Mouse (Mus musculus) regulatory T cell (primary cell): ENCODE results near the gene Necab3.

ENCODE experiments used
- in situ Hi-C: fragments of 300-600 bp; cut with MboI, MseI; formaldehyde crosslinking; loops from one replicate; pipeline ENCODE4 v1.15.1; 2025; ENCODE audit warnings: high pct_unique_total_duplicates

The Necab3 gene

DNA sequence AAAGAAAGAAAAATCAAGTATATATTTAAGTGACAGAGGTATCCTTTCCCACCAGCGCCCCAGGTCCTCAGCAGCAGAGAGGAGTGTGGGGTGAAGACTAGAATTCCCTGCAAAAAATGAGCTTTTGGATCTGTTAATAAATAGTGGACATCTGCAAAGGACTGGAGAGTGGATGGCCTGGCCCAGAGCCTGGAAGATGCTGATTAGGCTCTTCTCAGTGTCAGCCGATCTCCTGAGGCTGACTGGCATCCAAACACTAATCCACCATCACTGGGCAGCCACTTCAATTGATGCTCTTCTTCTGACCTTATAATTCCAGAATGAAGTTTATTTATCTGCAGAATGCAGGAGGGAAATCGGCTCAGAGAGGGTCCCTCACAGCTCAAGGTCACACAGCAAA is 14.3 kb upstream of the Necab3 start:
- in situ Hi-C loops, result no loop called here

DNA sequence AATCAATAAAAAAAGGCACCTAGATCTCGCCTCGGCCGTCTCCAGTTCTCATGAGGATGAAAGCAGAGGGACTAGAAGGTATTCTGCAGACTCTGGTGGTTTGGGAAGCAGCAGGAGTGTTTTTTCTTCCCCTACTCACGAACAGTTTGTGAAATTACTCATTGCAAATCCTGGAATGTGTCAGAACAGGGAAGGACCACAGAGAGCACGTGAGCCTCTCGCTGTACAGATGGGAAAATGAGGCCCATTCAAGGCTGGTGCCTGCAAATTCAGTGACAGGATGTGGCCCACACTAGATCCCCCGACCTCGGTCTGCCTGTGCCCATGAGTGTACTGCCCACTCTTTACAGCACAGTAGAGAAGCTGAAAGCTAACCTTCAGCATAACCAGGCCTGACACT is 13.3 kb upstream of the Necab3 start:
- in situ Hi-C loops, result no loop called here

- in situ Hi-C loops, result no loop called here
Measured at GRCm38 (mm10) chr2:154571266-154571665, 12.6 kb upstream of the Necab3 start.

DNA sequence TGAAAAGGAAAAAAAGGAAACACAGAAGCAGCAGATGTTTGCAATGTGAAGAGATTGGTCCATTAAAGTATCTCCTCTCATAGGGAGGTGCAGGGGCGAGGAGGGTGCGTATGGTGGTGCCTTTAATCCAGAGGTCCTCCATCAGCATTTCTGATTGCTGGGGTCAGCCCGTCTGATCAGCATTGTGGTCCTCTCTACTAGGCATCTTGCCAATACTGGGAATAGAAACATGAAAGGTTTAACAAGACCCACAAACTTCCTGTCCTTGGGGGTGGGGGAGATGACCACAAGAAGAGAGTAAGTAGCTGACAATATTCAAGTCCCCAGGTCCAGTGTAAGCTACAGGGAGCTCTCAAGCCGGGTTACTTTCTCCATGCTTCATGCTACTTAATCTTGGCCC is 12.0 kb upstream of the Necab3 start:
- in situ Hi-C loops, result no loop called here

DNA sequence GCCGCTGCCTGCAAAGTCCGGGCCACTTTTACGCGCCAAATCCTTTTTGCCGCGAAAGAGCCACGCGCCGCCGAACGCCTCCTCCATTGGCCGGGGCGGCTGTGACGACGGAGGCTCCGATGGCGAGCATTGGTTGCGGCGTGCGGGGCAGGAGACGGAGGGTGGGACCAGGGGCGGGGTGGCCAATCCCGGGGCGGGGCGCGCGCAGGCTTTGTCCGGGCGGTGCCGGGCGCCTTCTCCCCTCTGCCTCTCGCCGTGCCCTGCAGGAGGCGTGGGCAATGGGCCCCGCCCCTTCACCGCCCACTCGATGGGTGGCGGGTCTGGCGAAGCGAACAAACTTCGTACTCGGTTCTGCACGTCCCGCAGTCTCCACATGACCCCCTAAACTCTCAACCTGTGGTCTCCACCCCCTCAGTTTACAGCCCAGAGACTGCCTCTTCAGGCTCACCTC is 11.2 kb upstream of the Necab3 start, which contains the start of gene E2f1:
Gene E2f1 (minus strand): TSS at position 57 of the 451 bp plus-strand sequence.
- in situ Hi-C loops, result no loop called here

DNA sequence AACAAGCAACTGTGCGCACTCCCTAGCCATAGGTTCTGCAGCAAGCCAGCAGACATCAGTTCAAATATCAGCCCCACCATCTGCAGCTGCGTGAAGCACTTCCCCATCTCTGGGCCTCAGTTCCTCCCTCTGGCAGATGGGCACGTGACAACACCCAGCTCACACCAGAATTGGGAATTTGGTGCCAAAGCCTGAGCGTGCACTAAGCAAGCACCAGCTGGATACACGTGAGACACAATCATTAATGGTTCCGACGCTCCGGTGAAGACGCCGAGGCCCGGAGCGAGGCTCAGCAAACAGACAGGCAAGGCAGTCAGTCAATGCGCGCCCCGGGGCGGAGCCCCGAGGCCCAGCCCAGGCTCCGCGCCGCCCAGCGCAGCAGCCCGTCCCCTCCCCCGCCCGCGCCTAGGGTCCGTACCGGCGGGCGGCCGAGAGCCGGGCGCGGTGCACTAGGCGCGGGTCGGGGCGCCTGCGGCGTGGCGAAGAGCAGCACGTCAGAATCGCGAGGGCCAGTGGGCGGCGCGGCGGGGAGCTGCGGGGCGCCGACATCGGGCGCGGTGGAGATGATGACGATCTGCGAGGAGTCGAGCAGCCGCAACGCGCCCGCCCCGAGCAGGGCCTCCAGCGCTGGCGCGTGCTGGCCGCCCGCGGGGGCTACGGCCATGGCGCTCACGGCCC is 10.5 kb upstream of the Necab3 start:
- in situ Hi-C loops, result no loop called here

- in situ Hi-C loops, result no loop called here
Measured at GRCm38 (mm10) chr2:154568329-154569070, 9.8 kb upstream of the Necab3 start.

- in situ Hi-C loops, result no loop called here
Measured at GRCm38 (mm10) chr2:154567766-154568165, 9.1 kb upstream of the Necab3 start.

DNA sequence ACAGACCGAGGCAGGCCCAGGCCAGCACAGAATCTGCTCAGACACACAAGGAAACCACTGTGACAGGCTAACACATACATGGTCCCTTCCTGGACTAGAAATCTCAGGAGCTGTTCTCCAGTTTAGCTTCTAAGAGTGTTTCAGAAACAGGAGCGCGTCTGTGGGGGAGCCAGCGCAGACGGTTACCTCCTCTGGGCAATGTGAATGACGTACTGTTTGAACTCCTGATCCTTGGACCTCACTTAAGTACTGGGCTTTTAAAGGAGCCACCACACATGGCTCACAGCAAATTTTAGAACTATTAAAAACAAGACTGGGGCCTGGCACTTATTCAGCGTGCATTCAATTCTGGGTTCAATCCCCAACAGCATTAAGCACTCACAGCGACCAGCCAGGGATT is 8.0 kb upstream of the Necab3 start:
- in situ Hi-C loops, result no loop called here

GRCm38 (mm10) chr2:154565562-154565961 is 6.9 kb upstream of the Necab3 start:
- in situ Hi-C loops, result no loop called here

- in situ Hi-C loops, result no loop called here
Measured at GRCm38 (mm10) chr2:154563612-154564170, 5.0 kb upstream of the Necab3 start.

- in situ Hi-C loops, result no loop called here
Measured at GRCm38 (mm10) chr2:154557184-154557832, 1.4 kb downstream of the Necab3 start.

DNA sequence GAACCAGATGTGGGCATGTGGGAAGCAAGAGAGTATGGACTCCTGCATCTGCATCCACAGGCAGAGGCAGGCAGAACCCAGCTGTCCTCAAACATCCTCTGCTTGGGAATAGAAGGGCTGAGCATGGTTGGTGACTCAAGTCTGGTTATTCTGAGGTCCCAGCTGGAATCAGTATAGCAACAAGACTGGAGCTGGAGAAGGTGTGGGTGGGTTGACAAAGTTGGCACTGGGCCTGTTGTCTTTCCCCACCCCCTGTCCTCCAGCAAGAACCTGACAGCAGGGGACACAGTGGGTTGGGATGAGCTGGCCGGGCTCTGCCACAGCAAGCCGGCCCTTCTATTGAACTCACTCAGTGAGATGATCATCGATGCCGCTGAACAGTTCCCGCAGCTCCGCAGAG is 3.5 kb downstream of the Necab3 start:
- in situ Hi-C loops, result no loop called here

- in situ Hi-C loops, result no loop called here
Measured at GRCm38 (mm10) chr2:154552424-154552907, 6.2 kb downstream of the Necab3 start.

GRCm38 (mm10) chr2:154551927-154552326 is 6.8 kb downstream of the Necab3 start:
- in situ Hi-C loops, result no loop called here

DNA sequence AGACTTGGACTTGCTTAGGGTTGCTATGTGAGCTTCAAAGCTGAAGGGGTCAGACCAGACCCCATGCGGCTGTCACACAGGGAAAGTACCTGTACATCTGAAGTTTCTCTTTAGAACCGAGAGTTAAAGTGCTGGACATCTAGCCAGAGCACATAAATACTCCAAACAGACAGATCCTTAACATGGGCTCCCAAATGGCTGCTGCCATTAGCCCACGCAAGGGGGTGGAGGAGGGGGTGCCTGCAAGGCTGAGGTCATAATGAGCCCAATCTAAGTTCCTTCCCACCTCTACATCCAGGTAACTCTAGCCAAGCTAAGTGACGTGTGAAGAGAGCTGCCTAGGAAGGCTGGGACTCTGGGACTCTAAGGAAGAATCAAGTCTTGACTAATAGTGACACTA is 7.2 kb downstream of the Necab3 start, which contains the start of gene Actl10:
Gene Actl10 (plus strand): TSS at position 301 of the 400 bp plus-strand sequence.
- in situ Hi-C loops, result no loop called here

DNA sequence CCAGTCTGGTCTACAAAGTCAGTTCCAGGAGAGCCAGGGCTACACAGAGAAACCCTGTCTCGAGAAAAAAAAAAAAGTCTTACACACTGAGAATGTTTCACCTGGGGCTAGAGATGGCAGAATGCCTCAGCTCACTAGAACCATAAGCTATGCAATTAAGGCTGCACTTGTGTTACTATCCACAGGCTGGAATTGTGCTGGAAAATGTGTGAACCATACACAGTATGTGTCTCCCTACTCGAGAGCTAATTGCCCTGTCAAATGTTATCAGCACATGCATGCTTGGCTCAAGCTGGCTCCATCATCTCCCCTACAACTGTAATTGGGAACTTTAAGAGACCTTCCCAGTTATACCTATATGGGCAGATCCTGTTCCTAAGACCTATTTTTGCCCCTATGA is 7.8 kb downstream of the Necab3 start:
- in situ Hi-C loops, result no loop called here

GRCm38 (mm10) chr2:154549886-154550189 is 8.9 kb downstream of the Necab3 start:
- in situ Hi-C loops, result loop anchor here (5.0 kb wide), 1 partner anchor 138 kb away; no protein-coding TSS in a partner anchor

GRCm38 (mm10) chr2:154549127-154549885 is 9.4 kb downstream of the Necab3 start:
- in situ Hi-C loops, result loop anchor here (5.0 kb wide), 1 partner anchor 137 kb away; no protein-coding TSS in a partner anchor

- in situ Hi-C loops, result loop anchor here (5.0 kb wide), 1 partner anchor 136 kb away; no protein-coding TSS in a partner anchor
Measured at GRCm38 (mm10) chr2:154548688-154549087, 10.0 kb downstream of the Necab3 start.

GRCm38 (mm10) chr2:154546711-154547110 is 12.0 kb downstream of the Necab3 start, which contains the start of gene 1700003F12Rik:
Gene 1700003F12Rik, plus strand, starts transcription at chr2:154547085.
- in situ Hi-C loops, result loop anchor here (5.0 kb wide), 1 partner anchor 134 kb away; no protein-coding TSS in a partner anchor
